Mouse (Mus musculus) forebrain, embryonic 12.5 days (tissue): ENCODE data around the gene Lbhd1. TPM values are rescaled to one million over a fixed set of nuclear protein-coding genes. Genes with fewer than 3 reads are reported as not detected.

ENCODE experiments used
- ATAC-seq: fragments of 200-750 bp; cut with Nextera tagmentation; 2 replicates; pipeline ENCODE4 v1.8.0; 2017; ENCODE audit warnings: moderate TSS enrichment; ENCODE audit not compliant: low FRiP score
- H3K27ac ChIP-seq: fragments of 300-500 bp; sonication (generic); 2 replicates; pipeline ENCODE4 v1.5.1; 2016; ENCODE audit warnings: mild to moderate bottlenecking
- H3K27me3 ChIP-seq: fragments of 300-500 bp; sonication (generic); 2 replicates; pipeline ENCODE4 v1.6.1; 2016; ENCODE audit warnings: mild to moderate bottlenecking
- H3K36me3 ChIP-seq: fragments of 300-500 bp; sonication (generic); replicated peaks from 2 replicates; pipeline ENCODE4 v1.6.1; 2016; ENCODE audit warnings: mild to moderate bottlenecking
- H3K4me1 ChIP-seq: fragments of 300-500 bp; sonication (generic); 2 replicates; pipeline ENCODE4 v1.6.1; 2016
- H3K4me2 ChIP-seq: fragments of 300-500 bp; sonication (generic); 2 replicates; pipeline ENCODE4 v1.6.1; 2016; ENCODE audit warnings: mild to moderate bottlenecking, moderate library complexity
- H3K4me3 ChIP-seq: fragments of 300-500 bp; sonication (generic); replicated peaks from 2 replicates; pipeline ENCODE4 v1.5.1; 2016; ENCODE audit warnings: mild to moderate bottlenecking
- H3K9ac ChIP-seq: fragments of 300-500 bp; sonication (generic); 2 replicates; pipeline ENCODE4 v1.6.1; 2016; ENCODE audit warnings: mild to moderate bottlenecking
- H3K9me3 ChIP-seq: fragments of 300-500 bp; sonication (generic); 2 replicates; pipeline ENCODE4 v1.6.1; 2016
- WGBS: fragments of 180-500 bp; shearing (Covaris S2); methylation state at CpG from one replicate; pipeline ENCODE4 v1.1.7; 2016; 5-methylcytosine and 5-hydroxymethylcytosine counted together
- polyA plus RNA-seq: library from polyadenylated mRNA; unstranded; fragments of >200 nt; fragmentation: Nextera tagmentation; extraction: Ambion mirVana; gene quantifications from 2 replicates; pipeline ENCODE4 v1.2.1, GENCODE M21; 2016

The Lbhd1 gene
- polyA plus RNA-seq, 1 experiment from 2014 or later = 104 TPM

- Histone ChIP-seq H3K27me3 (no peaks in the 10 kb centered on the region), H3K9ac (peak within 1 kb of the TSS; percentile 95), H3K4me3 (peak within 1 kb of the TSS; percentile 94), H3K36me3 (peaks cover 43% of the 10 kb centered on the region), H3K9me3 (no peaks in the 10 kb centered on the region), H3K27ac (peak within 1 kb of the TSS; percentile 89), H3K4me2 (peak within 1 kb of the TSS; percentile 73), H3K4me1 (peaks cover 43% of the 10 kb centered on the region)
- under 1% methylated on average over 53 of the region's 53 CpGs for WGBS
- ATAC-seq = peak; percentile 99
Measured at GRCm38 (mm10) chr19:8897865-8898495, 14.4 kb downstream of the Lbhd1 start, which contains the start of gene Ganab. Ganab (plus strand) TSS chr19:8898071.

DNA sequence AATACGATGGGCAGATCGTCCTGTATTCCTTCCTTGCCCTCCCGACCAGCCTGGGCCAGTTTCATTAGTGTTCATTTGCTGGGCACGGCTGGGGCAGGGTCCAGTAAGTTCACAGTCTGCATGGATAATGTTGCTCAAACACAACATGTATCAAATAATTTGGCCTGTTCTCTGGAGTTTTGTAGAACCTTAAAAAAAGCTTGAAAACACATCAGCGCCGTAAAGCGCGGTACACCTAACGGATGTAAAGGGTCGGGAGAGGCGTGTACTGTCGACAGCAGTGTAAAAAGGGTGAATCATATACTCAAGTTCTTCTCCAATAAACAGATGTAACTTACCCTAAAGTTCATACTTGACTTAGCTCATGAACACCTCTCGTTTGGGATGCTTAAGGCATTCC is 15.0 kb downstream of the Lbhd1 start:
- peaks cover 40% of the 10 kb centered on the region for H3K4me1 ChIP-seq
- H3K4me2 ChIP-seq = peak overlapping the region; percentile 73
- 14% methylated on average over 13 of the region's 13 CpGs for WGBS
- H3K36me3 ChIP-seq = peaks cover 49% of the 10 kb centered on the region
- peak overlapping the region; percentile 95 for H3K9ac ChIP-seq
- H3K4me3 ChIP-seq = peak overlapping the region; percentile 94
- no peaks in the 10 kb centered on the region for H3K27me3 ChIP-seq
- peak overlapping the region; percentile 89 for H3K27ac ChIP-seq
- ATAC-seq = no peak
- H3K9me3 ChIP-seq = no peaks in the 10 kb centered on the region

DNA sequence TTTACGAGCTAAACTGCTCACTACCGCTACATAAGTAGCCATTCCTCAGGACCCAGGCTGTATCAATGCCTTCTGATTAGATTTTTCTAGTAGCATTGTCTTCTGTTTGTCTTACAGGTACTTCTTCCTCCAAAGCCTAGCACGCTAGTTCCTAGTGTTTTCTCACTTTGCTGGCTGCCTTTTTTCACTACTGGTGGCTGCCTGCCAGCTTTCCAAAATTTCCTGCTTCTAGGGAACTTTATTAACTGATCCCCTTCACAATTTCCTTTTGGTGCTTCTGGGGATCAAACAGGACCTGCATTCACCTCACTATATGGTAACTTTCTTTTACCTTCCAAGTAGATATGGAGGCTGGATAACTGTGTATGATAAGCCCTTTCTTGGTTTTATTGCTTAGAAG is 15.5 kb downstream of the Lbhd1 start:
- Histone ChIP-seq H3K27me3 (no peaks in the 10 kb centered on the region), H3K4me2 (peak overlapping the region; percentile 73), H3K9me3 (no peaks in the 10 kb centered on the region), H3K4me1 (peaks cover 35% of the 10 kb centered on the region), H3K4me3 (peak overlapping the region; percentile 94), H3K36me3 (peaks cover 53% of the 10 kb centered on the region), H3K27ac (no peak overlapping the region), H3K9ac (peak overlapping the region; percentile 95)
- ATAC-seq = no peak
- 72% methylated on average over 3 of the region's 3 CpGs for whole genome bisulfite sequencing

GRCm38 (mm10) chr19:8903412-8903811 is 19.9 kb downstream of the Lbhd1 start:
- H3K9ac ChIP-seq = no peak overlapping the region
- H3K4me3 ChIP-seq = no peak overlapping the region
- no peak for ATAC-seq
- H3K4me1 ChIP-seq = peaks cover 14% of the 10 kb centered on the region
- peaks cover 68% of the 10 kb centered on the region for H3K36me3 ChIP-seq
- H3K27ac ChIP-seq = no peak overlapping the region
- no peak overlapping the region for H3K4me2 ChIP-seq
- no peaks in the 10 kb centered on the region for H3K27me3 ChIP-seq
- WGBS = 96% methylated on average over 5 of the region's 5 CpGs
- H3K9me3 ChIP-seq = no peaks in the 10 kb centered on the region

DNA sequence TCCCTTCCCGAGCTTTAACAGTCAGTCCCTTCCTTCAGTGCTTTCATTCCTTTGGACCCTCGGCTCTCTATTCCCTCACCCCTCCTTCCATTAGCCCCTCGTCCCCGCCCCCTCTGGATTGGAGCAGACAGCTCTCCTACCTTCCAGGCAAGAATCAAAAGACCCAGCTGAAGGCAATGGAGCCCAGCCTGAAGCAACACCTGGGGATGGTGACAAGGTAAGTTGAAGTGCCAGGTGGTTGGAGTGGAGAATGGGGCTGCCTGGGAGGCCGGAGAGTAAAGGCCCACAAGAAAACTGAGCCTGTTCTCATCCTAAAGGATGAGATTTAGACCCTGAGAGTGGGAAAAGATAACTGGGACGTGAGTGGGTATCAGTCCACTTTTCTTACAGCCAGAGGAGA is 25.0 kb downstream of the Lbhd1 start:
- H3K9ac ChIP-seq = no peak overlapping the region
- no peaks in the 10 kb centered on the region for H3K27me3 ChIP-seq
- H3K27ac ChIP-seq = no peak overlapping the region
- H3K36me3 ChIP-seq = peaks cover 97% of the 10 kb centered on the region
- H3K9me3 ChIP-seq = no peaks in the 10 kb centered on the region
- H3K4me3 ChIP-seq = no peak overlapping the region
- H3K4me1 ChIP-seq = no peaks in the 10 kb centered on the region
- no peak overlapping the region for H3K4me2 ChIP-seq
- WGBS = 84% methylated on average over 6 of the region's 6 CpGs
- ATAC-seq = no peak

DNA sequence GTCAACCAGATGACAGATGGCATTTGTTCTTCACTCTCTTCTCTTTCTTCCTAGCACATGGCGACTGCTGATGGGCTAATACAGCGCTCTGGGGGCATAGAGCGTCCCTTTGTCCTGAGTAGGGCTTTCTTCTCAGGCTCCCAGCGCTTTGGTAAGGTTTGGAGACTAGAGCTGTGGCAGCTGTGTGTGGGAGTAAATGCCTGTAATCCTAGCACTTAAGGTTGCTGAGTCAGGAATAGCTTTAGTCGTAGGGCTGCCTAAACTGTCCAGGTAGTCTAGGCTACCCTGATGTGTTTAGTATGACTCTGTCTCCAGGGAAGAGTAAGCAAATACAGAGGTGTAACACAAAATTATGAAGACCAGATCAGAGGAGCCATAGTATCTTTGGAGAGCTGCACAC is 28.3 kb downstream of the Lbhd1 start:
- Histone ChIP-seq H3K4me1 (no peaks in the 10 kb centered on the region), H3K27ac (no peak overlapping the region), H3K4me3 (no peak overlapping the region), H3K9ac (no peak overlapping the region), H3K9me3 (no peaks in the 10 kb centered on the region), H3K36me3 (peaks cover 100% of the 10 kb centered on the region), H3K27me3 (no peaks in the 10 kb centered on the region), H3K4me2 (no peak overlapping the region)
- 98% methylated on average over 5 of the region's 5 CpGs for WGBS
- ATAC-seq = no peak

DNA sequence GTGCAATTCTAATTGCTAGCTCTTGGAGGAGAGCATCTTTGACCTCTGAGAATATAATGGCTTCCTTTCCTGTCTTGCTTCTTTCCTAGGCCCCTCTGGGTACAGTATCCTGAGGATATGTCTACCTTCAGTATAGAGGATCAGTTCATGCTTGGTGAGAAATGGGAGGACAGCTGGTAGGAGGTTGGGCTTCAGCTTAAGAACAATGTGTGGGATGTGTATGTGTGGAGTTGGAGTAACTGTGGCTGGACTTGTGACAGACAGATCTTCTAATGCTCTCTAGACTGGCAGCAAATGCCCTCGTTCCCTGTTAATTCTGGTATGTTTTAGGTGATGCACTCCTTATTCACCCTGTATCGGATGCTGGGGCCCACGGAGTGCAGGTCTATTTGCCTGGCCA is 30.7 kb downstream of the Lbhd1 start:
- Histone ChIP-seq H3K9ac (no peak overlapping the region), H3K27ac (no peak overlapping the region), H3K4me1 (no peaks in the 10 kb centered on the region), H3K4me2 (no peak overlapping the region), H3K4me3 (no peak overlapping the region), H3K36me3 (peaks cover 83% of the 10 kb centered on the region), H3K27me3 (no peaks in the 10 kb centered on the region), H3K9me3 (no peaks in the 10 kb centered on the region)
- 93% methylated on average over 3 of the region's 3 CpGs for WGBS
- ATAC-seq = no peak

- Histone ChIP-seq H3K27me3 (no peaks in the 10 kb centered on the region), H3K9ac (no peak overlapping the region), H3K9me3 (no peaks in the 10 kb centered on the region), H3K4me2 (no peak overlapping the region), H3K4me1 (peaks cover 16% of the 10 kb centered on the region), H3K27ac (no peak overlapping the region), H3K4me3 (no peak overlapping the region), H3K36me3 (peaks cover 39% of the 10 kb centered on the region)
- WGBS = 97% methylated on average over 3 of the region's 3 CpGs
- ATAC-seq = no peak
Measured at GRCm38 (mm10) chr19:8919000-8919399, 35.5 kb downstream of the Lbhd1 start.

DNA sequence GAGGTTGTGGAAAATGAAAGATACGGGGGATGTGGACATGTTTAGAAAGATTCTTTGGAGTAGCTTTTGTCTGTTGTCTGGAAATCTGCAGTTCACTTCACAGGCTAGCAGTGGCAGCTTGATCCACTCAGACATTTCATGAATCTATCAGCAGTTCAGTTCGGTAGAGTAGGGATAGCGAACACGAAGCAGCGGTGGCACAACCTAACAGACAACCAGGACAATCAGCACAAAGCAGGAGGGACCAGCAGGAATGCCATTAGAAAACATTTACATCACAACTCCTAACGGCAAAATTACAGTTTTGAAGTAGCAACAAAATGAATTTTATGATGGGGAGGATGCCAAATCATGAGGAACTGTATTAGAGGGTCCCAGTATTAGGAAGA is 36.1 kb downstream of the Lbhd1 start:
- peak overlapping the region; percentile 83 for H3K4me3 ChIP-seq
- H3K9ac ChIP-seq = no peak overlapping the region; the same call in 1 of the 2 replicates
- H3K27me3 ChIP-seq = no peaks in the 10 kb centered on the region
- H3K27ac ChIP-seq = peak overlapping the region; percentile 89
- no peak for ATAC-seq
- H3K4me2 ChIP-seq = peak overlapping the region; percentile 85
- 67% methylated on average over 6 of the region's 6 CpGs for WGBS
- H3K36me3 ChIP-seq = peaks cover 32% of the 10 kb centered on the region
- no peaks in the 10 kb centered on the region for H3K9me3 ChIP-seq
- peaks cover 16% of the 10 kb centered on the region for H3K4me1 ChIP-seq

GRCm38 (mm10) chr19:8920073-8920736 is 36.7 kb downstream of the Lbhd1 start, which contains the start of gene B3gat3:
B3gat3 (plus strand) TSS chr19:8920374.
- WGBS = 4% methylated on average over 42 of the region's 50 CpGs
- H3K27ac ChIP-seq = peak within 1 kb of the TSS; percentile 89
- no peaks in the 10 kb centered on the region for H3K9me3 ChIP-seq
- H3K4me2 ChIP-seq = peak within 1 kb of the TSS; percentile 85
- peak within 1 kb of the TSS; percentile 83 for H3K4me3 ChIP-seq
- peak; percentile 98 for ATAC-seq
- peak within 1 kb of the TSS; percentile 86 for H3K9ac ChIP-seq
- H3K27me3 ChIP-seq = no peaks in the 10 kb centered on the region
- peaks cover 28% of the 10 kb centered on the region for H3K36me3 ChIP-seq
- peaks cover 16% of the 10 kb centered on the region for H3K4me1 ChIP-seq

- H3K9me3 ChIP-seq = no peaks in the 10 kb centered on the region
- H3K27ac ChIP-seq = peak overlapping the region; percentile 89
- H3K36me3 ChIP-seq = peaks cover 28% of the 10 kb centered on the region
- peaks cover 16% of the 10 kb centered on the region for H3K4me1 ChIP-seq
- 5% methylated on average over 6 of the region's 6 CpGs for WGBS
- no peaks in the 10 kb centered on the region for H3K27me3 ChIP-seq
- peak overlapping the region; percentile 86 for H3K9ac ChIP-seq
- peak overlapping the region; percentile 85 for H3K4me2 ChIP-seq
- no peak for ATAC-seq
- H3K4me3 ChIP-seq = peak overlapping the region; percentile 83
Measured at GRCm38 (mm10) chr19:8920836-8921291, 37.3 kb downstream of the Lbhd1 start.

DNA sequence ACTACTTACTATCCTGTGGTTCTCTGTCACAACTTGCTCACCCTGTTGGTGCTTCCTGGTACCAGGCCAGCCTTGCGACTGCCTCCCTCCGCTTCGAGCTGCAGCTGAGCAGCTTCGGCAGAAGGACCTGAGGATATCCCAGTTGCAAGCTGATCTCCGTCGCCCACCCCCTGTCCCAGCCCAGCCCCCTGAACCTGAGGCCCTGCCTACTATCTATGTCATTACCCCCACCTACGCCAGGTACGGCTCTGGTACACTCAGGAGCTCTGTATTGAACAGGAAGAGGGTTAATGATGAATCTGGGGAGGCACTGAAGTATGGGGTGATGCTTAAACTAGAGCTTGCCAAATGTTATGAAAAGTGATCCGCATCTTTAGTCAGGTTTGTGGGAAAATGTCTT is 38.2 kb downstream of the Lbhd1 start:
- no peaks in the 10 kb centered on the region for H3K9me3 ChIP-seq
- no peak for ATAC-seq
- 0 out of 2 replicates have a peak overlapping the region, but pooled peaks have one; percentile 83 for H3K4me3 ChIP-seq
- H3K4me2 ChIP-seq = 0 out of 2 replicates have a peak overlapping the region, but pooled peaks have one; percentile 85
- H3K27me3 ChIP-seq = no peaks in the 10 kb centered on the region
- no peak overlapping the region for H3K27ac ChIP-seq
- H3K4me1 ChIP-seq = peaks cover 16% of the 10 kb centered on the region
- 83% methylated on average over 9 of the region's 9 CpGs for WGBS
- no peak overlapping the region for H3K9ac ChIP-seq
- peaks cover 28% of the 10 kb centered on the region for H3K36me3 ChIP-seq
